Mouse (Mus musculus): Measurements from ENCODE around the gene Acap3. TPM values are rescaled to one million over a fixed set of nuclear protein-coding genes. Genes with fewer than 3 reads are reported as not detected.

Gene Acap3
- polyA plus RNA-seq, 1 experiment from 2014 or later = 74.6 TPM

GRCm38 (mm10) chr4:155903246-155903645, 11.6 kb downstream of the Acap3 start:
- 96% methylated on average over 13 of the region's 13 CpGs for WGBS
- H3K9ac ChIP-seq = no peak overlapping the region
- ATAC-seq (ENCODE audit: low FRiP score, low read depth) = no peak
- H3K27ac ChIP-seq (replicated peaks) = no peak overlapping the region
- no peaks in the 10 kb centered on the region for H3K9me3 ChIP-seq
- H3K4me3 ChIP-seq = no peak overlapping the region
- no peak overlapping the region for H3K4me2 ChIP-seq
- peaks cover 89% of the 10 kb centered on the region for H3K36me3 ChIP-seq
- H3K27me3 ChIP-seq = no peaks in the 10 kb centered on the region
- no peaks in the 10 kb centered on the region for H3K4me1 ChIP-seq (replicated peaks)

GRCm38 (mm10) chr4:155904318-155905102, 12.9 kb downstream of the Acap3 start:
- Histone ChIP-seq H3K36me3 (peaks cover 77% of the 10 kb centered on the region), H3K4me3 (no peak overlapping the region), H3K4me2 (no peak overlapping the region), H3K27ac (replicated peaks) (no peak overlapping the region), H3K9me3 (no peaks in the 10 kb centered on the region), H3K4me1 (replicated peaks) (no peaks in the 10 kb centered on the region), H3K27me3 (no peaks in the 10 kb centered on the region), H3K9ac (no peak overlapping the region)
- no peak for ATAC-seq (ENCODE audit: low FRiP score, low read depth)
- WGBS = 93% methylated on average over 13 of the region's 13 CpGs

GRCm38 (mm10) chr4:155905634-155906033, 14.0 kb downstream of the Acap3 start:
- H3K36me3 ChIP-seq = peaks cover 65% of the 10 kb centered on the region
- no peak overlapping the region for H3K27ac ChIP-seq (replicated peaks)
- H3K4me3 ChIP-seq = no peak overlapping the region
- ATAC-seq (ENCODE audit: low FRiP score, low read depth) = no peak
- no peaks in the 10 kb centered on the region for H3K4me1 ChIP-seq (replicated peaks)
- no peaks in the 10 kb centered on the region for H3K9me3 ChIP-seq
- H3K4me2 ChIP-seq = no peak overlapping the region
- H3K9ac ChIP-seq = no peak overlapping the region
- H3K27me3 ChIP-seq = no peaks in the 10 kb centered on the region
- WGBS = 88% methylated on average over 13 of the region's 13 CpGs

GRCm38 (mm10) chr4:155906125-155906524, 14.5 kb downstream of the Acap3 start:
- no peak overlapping the region for H3K4me3 ChIP-seq
- H3K4me1 ChIP-seq (replicated peaks) = no peaks in the 10 kb centered on the region
- H3K27ac ChIP-seq (replicated peaks) = no peak overlapping the region
- no peaks in the 10 kb centered on the region for H3K27me3 ChIP-seq
- H3K4me2 ChIP-seq = no peak overlapping the region
- ATAC-seq (ENCODE audit: low FRiP score, low read depth) = no peak
- H3K36me3 ChIP-seq = peaks cover 61% of the 10 kb centered on the region
- H3K9me3 ChIP-seq = no peaks in the 10 kb centered on the region
- 88% methylated on average over 9 of the region's 9 CpGs for WGBS
- H3K9ac ChIP-seq = no peak overlapping the region

- peaks cover 52% of the 10 kb centered on the region for H3K36me3 ChIP-seq
- no peak for ATAC-seq (ENCODE audit: low FRiP score, low read depth)
These were observed 15.4 kb downstream of the Acap3 start for GRCm38 (mm10) chr4:155907003-155907402.

GRCm38 (mm10) chr4:155908281-155908680, 16.7 kb downstream of the Acap3 start:
- WGBS = 80% methylated on average over 7 of the region's 7 CpGs
- Histone ChIP-seq H3K4me1 (replicated peaks) (no peaks in the 10 kb centered on the region), H3K4me3 (no peak overlapping the region), H3K27me3 (no peaks in the 10 kb centered on the region), H3K9me3 (no peaks in the 10 kb centered on the region), H3K36me3 (peaks cover 39% of the 10 kb centered on the region), H3K4me2 (no peak overlapping the region), H3K27ac (replicated peaks) (no peak overlapping the region), H3K9ac (no peak overlapping the region)
- no peak for ATAC-seq (ENCODE audit: low FRiP score, low read depth)

More at GRCm38 (mm10) chr4:155907003-155907402, 15.4 kb downstream of the Acap3 start:
- H3K27ac ChIP-seq (replicated peaks) = no peak overlapping the region
- 84% methylated on average over 11 of the region's 11 CpGs for WGBS
- no peaks in the 10 kb centered on the region for H3K27me3 ChIP-seq
- no peaks in the 10 kb centered on the region for H3K4me1 ChIP-seq (replicated peaks)
- no peak overlapping the region for H3K4me3 ChIP-seq
- H3K9ac ChIP-seq = no peak overlapping the region
- no peaks in the 10 kb centered on the region for H3K9me3 ChIP-seq
- no peak overlapping the region for H3K4me2 ChIP-seq

GRCm38 (mm10) chr4:155908751-155909150, 17.1 kb downstream of the Acap3 start:
- WGBS = 94% methylated on average over 4 of the region's 4 CpGs
- Histone ChIP-seq H3K4me1 (replicated peaks) (no peaks in the 10 kb centered on the region), H3K4me2 (no peak overlapping the region), H3K9ac (no peak overlapping the region), H3K4me3 (no peak overlapping the region), H3K9me3 (no peaks in the 10 kb centered on the region), H3K27ac (replicated peaks) (no peak overlapping the region), H3K36me3 (peaks cover 34% of the 10 kb centered on the region), H3K27me3 (no peaks in the 10 kb centered on the region)
- no peak for ATAC-seq (ENCODE audit: low FRiP score, low read depth)

- Histone ChIP-seq H3K9me3 (no peaks in the 10 kb centered on the region), H3K4me1 (replicated peaks) (no peaks in the 10 kb centered on the region), H3K27ac (replicated peaks) (no peak overlapping the region), H3K4me2 (no peak overlapping the region), H3K9ac (no peak overlapping the region), H3K27me3 (no peaks in the 10 kb centered on the region), H3K36me3 (no peaks in the 10 kb centered on the region), H3K4me3 (no peak overlapping the region)
- 69% methylated on average over 1 of the region's 1 CpGs for WGBS
- ATAC-seq (ENCODE audit: low FRiP score, low read depth) = no peak
These were observed 40.4 kb downstream of the Acap3 start for GRCm38 (mm10) chr4:155932031-155932430.

GRCm38 (mm10) chr4:155943049-155943452, 51.4 kb downstream of the Acap3 start:
- H3K4me1 ChIP-seq (replicated peaks) = peaks cover 31% of the 10 kb centered on the region
- no peaks in the 10 kb centered on the region for H3K27me3 ChIP-seq
- peak overlapping the region; percentile 76 for H3K4me3 ChIP-seq
- ATAC-seq (ENCODE audit: low FRiP score, low read depth) = peak; percentile 50; the same call in 1 of the 2 replicates
- H3K9me3 ChIP-seq = no peaks in the 10 kb centered on the region
- H3K4me2 ChIP-seq = peak overlapping the region; percentile 83
- peak overlapping the region; percentile 87 for H3K27ac ChIP-seq (replicated peaks)
- peak overlapping the region; percentile 73 for H3K9ac ChIP-seq
- WGBS = 1% methylated on average over 17 of the region's 17 CpGs
- H3K36me3 ChIP-seq = 0 out of 2 replicates have a peak, but pooled peaks cover 10% of the 10 kb centered on the region

GRCm38 (mm10) chr4:155943534-155944249, 52.1 kb downstream of the Acap3 start, which contains the start of gene Ube2j2:
Gene Ube2j2 (plus strand): TSS chr4:155943831.
- H3K27me3 ChIP-seq = no peaks in the 10 kb centered on the region
- peaks cover 31% of the 10 kb centered on the region for H3K4me1 ChIP-seq (replicated peaks)
- 0% methylated on average over 77 of the region's 85 CpGs for WGBS
- H3K36me3 ChIP-seq = 0 out of 2 replicates have a peak, but pooled peaks cover 12% of the 10 kb centered on the region
- H3K4me3 ChIP-seq = peak within 1 kb of the TSS; percentile 76
- H3K27ac ChIP-seq (replicated peaks) = peak within 1 kb of the TSS; percentile 87
- peak; percentile 98 for ATAC-seq (ENCODE audit: low FRiP score, low read depth)
- peak within 1 kb of the TSS; percentile 83 for H3K4me2 ChIP-seq
- H3K9me3 ChIP-seq = no peaks in the 10 kb centered on the region
- peak within 1 kb of the TSS; percentile 73 for H3K9ac ChIP-seq

GRCm38 (mm10) chr4:155944271-155944670, 52.6 kb downstream of the Acap3 start:
- Histone ChIP-seq H3K27ac (replicated peaks) (peak overlapping the region; percentile 87), H3K9me3 (no peaks in the 10 kb centered on the region), H3K4me3 (peak overlapping the region; percentile 76), H3K36me3 (peaks cover 12% of the 10 kb centered on the region), H3K9ac (peak overlapping the region; percentile 73), H3K4me1 (replicated peaks) (peaks cover 31% of the 10 kb centered on the region), H3K4me2 (peak overlapping the region; percentile 83), H3K27me3 (no peaks in the 10 kb centered on the region)
- ATAC-seq (ENCODE audit: low FRiP score, low read depth) = no peak
- WGBS = under 1% methylated on average over 17 of the region's 17 CpGs

GRCm38 (mm10) chr4:155947094-155947493, 55.5 kb downstream of the Acap3 start:
- Histone ChIP-seq H3K4me2 (no peak overlapping the region), H3K36me3 (peaks cover 39% of the 10 kb centered on the region), H3K27me3 (no peaks in the 10 kb centered on the region), H3K4me3 (no peak overlapping the region), H3K9ac (no peak overlapping the region), H3K27ac (replicated peaks) (no peak overlapping the region), H3K9me3 (no peaks in the 10 kb centered on the region), H3K4me1 (replicated peaks) (peaks cover 31% of the 10 kb centered on the region)
- ATAC-seq (ENCODE audit: low FRiP score, low read depth) = no peak

All from hindbrain, embryonic 15.5 days (tissue).